Mouse (Mus musculus) lung, postnatal 0 days (tissue): ENCODE measurements at regions not wholly inside any gene's neighbourhood (a gene's known extent, or its start where the extent isn't known, plus 50 kb on each side); places are given as distances from the start of the nearest gene placed in this dataset.

Experiments used
- CTCF ChIP-seq: IDR thresholded peaks from 2 replicates; pipeline ENCODE4 v1.5.1; 2016; ENCODE audit warnings: antibody characterized with exemption, mild to moderate bottlenecking
- EP300 ChIP-seq: IDR thresholded peaks from 2 replicates; pipeline ENCODE4 v1.6.1; 2016; ENCODE audit warnings: antibody characterized with exemption, mild to moderate bottlenecking, control low read depth

DNA sequence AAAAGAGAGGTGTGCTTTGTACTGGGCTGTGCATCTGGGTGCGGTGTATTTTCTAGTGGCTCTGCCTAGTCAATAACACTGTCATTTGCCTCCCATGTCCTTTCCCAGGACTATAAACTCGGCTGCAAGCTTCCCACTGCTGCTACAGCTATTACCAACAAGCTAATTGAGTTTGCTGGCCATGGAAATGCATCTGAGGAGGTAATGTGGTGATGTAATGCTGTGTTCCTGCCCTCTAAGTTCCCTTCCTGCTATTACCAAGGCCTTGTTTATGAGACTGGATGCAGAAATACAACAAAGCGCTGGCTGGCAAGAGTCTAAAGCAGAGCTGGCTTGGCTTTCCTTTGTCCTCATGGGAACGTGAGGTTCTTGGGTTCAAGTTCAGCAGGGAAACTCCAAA is 533.0 kb upstream of the Castor2 start:
- TF ChIP-seq CTCF (no peak), EP300 (no peak)
